Mouse (Mus musculus) cortical plate, adult 2 months (tissue): ENCODE results near the gene Ttll13.

Source experiments
- CTCF ChIP-seq: fragments of 200-500 bp; IDR thresholded peaks from 2 replicates; pipeline ENCODE4 v1.5.1; 2011; ENCODE audit warnings: mild to moderate bottlenecking, control low read depth, low read length; ENCODE audit not compliant: insufficient read depth; ENCODE audit errors: extremely low read depth
- POLR2A ChIP-seq: fragments of 200-500 bp; IDR thresholded peaks from 2 replicates; pipeline ENCODE4 v1.6.1; 2011; ENCODE audit warnings: mild to moderate bottlenecking, low read length, control low read depth; ENCODE audit not compliant: insufficient read depth; ENCODE audit errors: extremely low read depth

DNA sequence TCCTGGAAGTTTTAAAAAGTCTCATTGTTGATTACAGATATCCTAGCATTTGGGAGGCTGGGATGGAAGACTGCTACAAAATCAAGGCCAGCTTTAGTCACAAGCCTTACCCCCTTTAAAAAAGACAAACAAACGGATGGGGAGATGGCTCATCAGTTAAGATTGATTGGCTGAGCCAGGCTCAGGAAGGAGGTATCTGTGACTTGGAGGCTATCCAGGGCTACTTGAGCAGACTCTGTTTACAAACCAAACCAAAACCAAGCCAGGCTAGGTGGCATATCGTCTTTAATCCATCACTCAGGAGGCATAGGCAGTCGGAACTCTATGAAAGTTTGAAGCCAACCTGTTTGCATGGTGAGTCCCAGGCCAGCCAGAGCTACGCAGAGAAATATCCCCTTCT, 4.5 kb upstream of the Ttll13 start:
- TF ChIP-seq CTCF (no peak), POLR2A (no peak)
